Mouse (Mus musculus) liver, adult 2 months (tissue): ENCODE measurements around the gene Vsx2.

Experiments used
- CTCF ChIP-seq: fragments of 200-500 bp; IDR thresholded peaks from 2 replicates; pipeline ENCODE4 v1.5.1; 2011; ENCODE audit warnings: low read depth, low read length, control low read depth
- POLR2A ChIP-seq: fragments of 200-500 bp; IDR thresholded peaks from 2 replicates; pipeline ENCODE4 v1.6.1; 2011; ENCODE audit warnings: low read length, control low read depth; ENCODE audit not compliant: insufficient read depth; ENCODE audit errors: extremely low read depth

DNA sequence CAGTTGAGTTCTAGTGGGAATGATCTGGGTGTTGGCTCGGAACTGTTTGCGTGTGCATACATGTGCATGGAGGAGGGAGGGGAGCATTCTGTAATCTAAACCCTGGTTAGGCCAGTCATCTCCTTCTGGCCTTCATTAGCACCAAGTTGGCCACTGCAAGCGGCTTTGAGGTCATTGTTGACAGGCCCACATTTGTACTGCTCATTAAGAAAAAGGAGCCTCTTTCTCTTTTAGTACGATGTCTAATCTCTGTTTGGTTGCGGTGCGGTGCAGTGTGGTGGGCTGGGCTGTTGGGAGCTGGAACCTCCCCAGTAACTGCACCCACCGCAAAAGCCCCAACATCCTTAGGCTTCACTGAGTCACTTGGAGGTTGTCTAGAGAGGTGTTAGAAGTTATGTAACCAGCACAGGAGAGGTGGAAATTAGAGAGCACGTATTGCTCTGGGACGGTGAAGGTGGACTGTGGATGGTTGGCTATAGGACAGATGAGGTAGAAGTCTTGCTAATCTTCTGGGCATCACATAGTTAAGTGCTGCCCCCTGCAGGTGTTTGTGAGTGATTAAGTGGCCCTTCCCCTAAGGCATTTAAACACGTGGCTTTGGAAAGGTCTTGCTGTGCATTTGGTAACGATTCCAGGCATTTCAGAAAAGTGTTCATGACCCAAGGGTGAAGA lies 8.3 kb downstream of the Vsx2 start:
- TF ChIP-seq POLR2A, result no peak
- no peak for TF ChIP-seq CTCF
